Mouse (Mus musculus) G1E (cell line): Measurements from ENCODE around the gene Stat5b.

Source experiments
- CTCF ChIP-seq: IDR thresholded peaks from 2 replicates; pipeline ENCODE4 v1.5.1; 2012; ENCODE audit warnings: low read depth, low read length, inconsistent platforms, mixed read lengths
- GATA1 ChIP-seq: IDR thresholded peaks from 2 replicates; pipeline ENCODE4 v1.6.1; 2012; ENCODE audit warnings: borderline replicate concordance, low read length, inconsistent platforms, mixed read lengths
- POLR2AphosphoS5 ChIP-seq: IDR thresholded peaks from 2 replicates; pipeline ENCODE4 v1.6.1; 2012; ENCODE audit warnings: low read depth, low read length, inconsistent platforms; ENCODE audit not compliant: insufficient replicate concordance

- TF ChIP-seq CTCF (no peak), POLR2AphosphoS5 (no peak), GATA1 (no peak)
These were observed 111.8 kb downstream of the Stat5b start for GRCm38 (mm10) chr11:100738749-100739148.
